Mouse (Mus musculus): ENCODE results near the gene Slc25a34. TPM values are rescaled to one million over a fixed set of nuclear protein-coding genes. Genes with fewer than 3 reads are reported as not detected.

Gene Slc25a34
- polyA plus RNA-seq, 1 experiment, result 0.13 TPM

- peaks cover 9% of the 10 kb centered on the region for H3K36me3 ChIP-seq (ENCODE audit: control insufficient read depth, insufficient read depth)
- H3ac ChIP-seq (ENCODE audit: control insufficient read depth, insufficient read length, low read depth), result no peak overlapping the region
Observed at GRCm38 (mm10) chr4:141627502-141627901, 3.9 kb upstream of the Slc25a34 start.

GRCm38 (mm10) chr4:141625774-141626550 lies 2.3 kb upstream of the Slc25a34 start:
- peaks cover 4% of the 10 kb centered on the region for H3K36me3 ChIP-seq (ENCODE audit: control insufficient read depth, insufficient read depth)
- TF ChIP-seq USF1 (IDR thresholded peaks at IDR 0.05; ENCODE audit: low read depth), result no peak
- TF ChIP-seq FOSL1 (IDR thresholded peaks at IDR 0.05; ENCODE audit: insufficient read depth, low read length, poor library complexity, severe bottlenecking), result no peak
- no peak for TF ChIP-seq CTCF (IDR thresholded peaks at IDR 0.05; ENCODE audit: control insufficient read depth, insufficient read depth, insufficient read length)
- TF ChIP-seq MYOD1 (IDR thresholded peaks at IDR 0.05; ENCODE audit: control insufficient read depth, insufficient read length, low read depth), result no peak
- TF ChIP-seq MYOG (IDR thresholded peaks at IDR 0.05; ENCODE audit: control insufficient read depth, extremely low read depth, insufficient read length), result no peak
- TF ChIP-seq CEBPB (IDR thresholded peaks at IDR 0.05; ENCODE audit: low read depth), result no peak
- no peak for TF ChIP-seq MAX (IDR thresholded peaks at IDR 0.05)

More at GRCm38 (mm10) chr4:141627502-141627901, 3.9 kb upstream of the Slc25a34 start:
- Histone ChIP-seq H3K4me3 (ENCODE audit: insufficient read depth, poor library complexity, severe bottlenecking) (no peak overlapping the region), H3K79me2 (ENCODE audit: control insufficient read depth, insufficient read depth) (no peaks in the 10 kb centered on the region), H3K79me3 (ENCODE audit: low read depth) (no peaks in the 10 kb centered on the region), H3K27me3 (ENCODE audit: control insufficient read depth, insufficient read depth, insufficient read length) (no peaks in the 10 kb centered on the region)
- TF ChIP-seq CTCF (IDR thresholded peaks at IDR 0.05; ENCODE audit: control insufficient read depth, insufficient read depth, insufficient read length), result no peak

GRCm38 (mm10) chr4:141624983-141625773 lies 1.6 kb upstream of the Slc25a34 start:
- H3K79me3 ChIP-seq (ENCODE audit: low read depth), result no peaks in the 10 kb centered on the region
- no peak overlapping the region for H3ac ChIP-seq (ENCODE audit: control insufficient read depth, insufficient read length, low read depth)
- H3K36me3 ChIP-seq (ENCODE audit: control insufficient read depth, insufficient read depth), result peaks cover 4% of the 10 kb centered on the region
- H3K79me2 ChIP-seq (ENCODE audit: control insufficient read depth, insufficient read depth), result no peaks in the 10 kb centered on the region
- no peak overlapping the region for H3K4me3 ChIP-seq (ENCODE audit: insufficient read depth, poor library complexity, severe bottlenecking)
- TF ChIP-seq CEBPB (IDR thresholded peaks at IDR 0.05; ENCODE audit: low read depth) (no peak), FOSL1 (IDR thresholded peaks at IDR 0.05; ENCODE audit: insufficient read depth, low read length, poor library complexity, severe bottlenecking) (no peak), CTCF (IDR thresholded peaks at IDR 0.05; ENCODE audit: control insufficient read depth, insufficient read depth, insufficient read length) (no peak), MYOD1 (IDR thresholded peaks at IDR 0.05; ENCODE audit: control insufficient read depth, insufficient read length, low read depth) (no peak)
- H3K27me3 ChIP-seq (ENCODE audit: control insufficient read depth, insufficient read depth, insufficient read length), result no peaks in the 10 kb centered on the region

More at GRCm38 (mm10) chr4:141625774-141626550, 2.3 kb upstream of the Slc25a34 start:
- Histone ChIP-seq H3K79me2 (ENCODE audit: control insufficient read depth, insufficient read depth) (no peaks in the 10 kb centered on the region), H3K4me3 (ENCODE audit: insufficient read depth, poor library complexity, severe bottlenecking) (no peak overlapping the region), H3K27me3 (ENCODE audit: control insufficient read depth, insufficient read depth, insufficient read length) (no peaks in the 10 kb centered on the region), H3K79me3 (ENCODE audit: low read depth) (no peaks in the 10 kb centered on the region), H3ac (ENCODE audit: control insufficient read depth, insufficient read length, low read depth) (no peak overlapping the region)

- no peak overlapping the region for H3K4me3 ChIP-seq (ENCODE audit: insufficient read depth, poor library complexity, severe bottlenecking)
- H3K27me3 ChIP-seq (ENCODE audit: control insufficient read depth, insufficient read depth, insufficient read length), result no peaks in the 10 kb centered on the region
- H3ac ChIP-seq (ENCODE audit: control insufficient read depth, insufficient read length, low read depth), result no peak overlapping the region
- TF ChIP-seq MYOG (IDR thresholded peaks at IDR 0.05; ENCODE audit: control insufficient read depth, extremely low read depth, insufficient read length) (no peak), CTCF (IDR thresholded peaks at IDR 0.05; ENCODE audit: control insufficient read depth, insufficient read depth, insufficient read length) (no peak), FOSL1 (IDR thresholded peaks at IDR 0.05; ENCODE audit: insufficient read depth, low read length, poor library complexity, severe bottlenecking) (no peak), MYOD1 (IDR thresholded peaks at IDR 0.05; ENCODE audit: control insufficient read depth, insufficient read length, low read depth) (no peak), USF1 (IDR thresholded peaks at IDR 0.05; ENCODE audit: low read depth) (no peak), CEBPB (IDR thresholded peaks at IDR 0.05; ENCODE audit: low read depth) (no peak), MAX (IDR thresholded peaks at IDR 0.05) (no peak)
- no peaks in the 10 kb centered on the region for H3K36me3 ChIP-seq (ENCODE audit: control insufficient read depth, insufficient read depth)
- no peaks in the 10 kb centered on the region for H3K79me3 ChIP-seq (ENCODE audit: low read depth)
- H3K79me2 ChIP-seq (ENCODE audit: control insufficient read depth, insufficient read depth), result no peaks in the 10 kb centered on the region
Observed at GRCm38 (mm10) chr4:141624134-141624533, 513 bp upstream of the Slc25a34 start.

DNA sequence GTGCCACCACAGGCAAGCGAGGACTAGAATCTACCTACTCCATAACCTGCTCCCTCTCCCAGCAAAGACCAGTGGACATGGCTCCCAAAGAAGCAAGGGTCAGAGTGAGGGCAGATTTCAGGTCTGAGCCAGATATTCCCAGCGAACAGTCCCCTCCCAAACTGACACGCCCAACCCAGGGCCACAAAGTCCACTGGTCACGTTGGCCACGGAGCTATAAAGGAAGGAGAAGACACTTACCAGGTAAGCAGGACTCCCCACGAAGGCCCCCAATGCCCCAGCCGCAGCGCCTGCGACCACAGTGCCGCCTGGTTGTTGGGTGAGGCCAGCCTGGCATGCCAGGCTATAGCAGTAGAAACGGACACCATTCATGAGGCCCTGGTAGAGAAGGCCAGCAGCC lies 584 bp downstream of the Slc25a34 start:
- Histone ChIP-seq H3K4me3 (ENCODE audit: insufficient read depth, poor library complexity, severe bottlenecking) (no peak overlapping the region), H3K27me3 (ENCODE audit: control insufficient read depth, insufficient read depth, insufficient read length) (no peaks in the 10 kb centered on the region), H3ac (ENCODE audit: control insufficient read depth, insufficient read length, low read depth) (no peak overlapping the region), H3K79me3 (ENCODE audit: low read depth) (no peaks in the 10 kb centered on the region), H3K36me3 (ENCODE audit: control insufficient read depth, insufficient read depth) (no peaks in the 10 kb centered on the region), H3K79me2 (ENCODE audit: control insufficient read depth, insufficient read depth) (no peaks in the 10 kb centered on the region)
- TF ChIP-seq MYOD1 (IDR thresholded peaks at IDR 0.05; ENCODE audit: control insufficient read depth, insufficient read length, low read depth) (no peak), FOSL1 (IDR thresholded peaks at IDR 0.05; ENCODE audit: insufficient read depth, low read length, poor library complexity, severe bottlenecking) (no peak), CTCF (IDR thresholded peaks at IDR 0.05; ENCODE audit: control insufficient read depth, insufficient read depth, insufficient read length) (no peak), CEBPB (IDR thresholded peaks at IDR 0.05; ENCODE audit: low read depth) (no peak), MYOG (IDR thresholded peaks at IDR 0.05; ENCODE audit: control insufficient read depth, extremely low read depth, insufficient read length) (no peak), MAX (IDR thresholded peaks at IDR 0.05) (no peak), USF1 (IDR thresholded peaks at IDR 0.05; ENCODE audit: low read depth) (no peak)
